Mouse (Mus musculus) G1E (cell line): Measurements from ENCODE around the gene Vps4b. TPM values are rescaled to one million over a fixed set of nuclear protein-coding genes. Genes with fewer than 3 reads are reported as not detected.
"Not testable (repeated sequence)": the region's sequence is repeated elsewhere in the genome, so short reads cannot be mapped to it uniquely, and the experiment has no call there.

Experiments used
- ATAC-seq: 2 replicates; pipeline ENCODE4 v1.8.0; 2016; ENCODE audit warnings: mild to moderate bottlenecking; ENCODE audit not compliant: insufficient number of reproducible peaks, poor library complexity, low FRiP score, severe bottlenecking; ENCODE audit errors: extremely low read depth
- DNase-seq: peaks from one replicate; pipeline ENCODE4 v3.0.0; 2012; ENCODE audit warnings: low spot score
- H3K27me3 ChIP-seq: 2 replicates; pipeline ENCODE4 v1.6.1; 2012; ENCODE audit warnings: mild to moderate bottlenecking, low read length, inconsistent platforms; ENCODE audit not compliant: insufficient read depth
- H3K36me3 ChIP-seq: replicated peaks from 2 replicates; pipeline ENCODE3; 2012; ENCODE audit warnings: mild to moderate bottlenecking, inconsistent platforms
- H3K4me1 ChIP-seq: 2 replicates; pipeline ENCODE4 v1.6.1; 2012; ENCODE audit warnings: low read depth, low read length, inconsistent platforms, mixed read lengths; ENCODE audit not compliant: insufficient read depth
- H3K4me3 ChIP-seq: 2 replicates; pipeline ENCODE4 v1.5.1; 2012; ENCODE audit warnings: low read depth, mild to moderate bottlenecking, inconsistent platforms, low read length, moderate library complexity, mixed read lengths
- H3K9me3 ChIP-seq: replicated peaks from 2 replicates; pipeline ENCODE4 v1.6.1; 2012; ENCODE audit warnings: inconsistent platforms
- CTCF ChIP-seq: IDR thresholded peaks from 2 replicates; pipeline ENCODE4 v1.5.1; 2012; ENCODE audit warnings: low read depth, low read length, inconsistent platforms, mixed read lengths
- GATA1 ChIP-seq: IDR thresholded peaks from 2 replicates; pipeline ENCODE4 v1.6.1; 2012; ENCODE audit warnings: borderline replicate concordance, low read length, inconsistent platforms, mixed read lengths
- GATA2 ChIP-seq: IDR thresholded peaks from 2 replicates; pipeline ENCODE4 v1.6.1; 2012; ENCODE audit warnings: low read depth, low read length, inconsistent platforms, borderline replicate concordance
- POLR2AphosphoS5 ChIP-seq: IDR thresholded peaks from 2 replicates; pipeline ENCODE4 v1.6.1; 2012; ENCODE audit warnings: low read depth, low read length, inconsistent platforms; ENCODE audit not compliant: insufficient replicate concordance
- TAL1 ChIP-seq: conservative IDR thresholded peaks from 2 replicates; pipeline ENCODE4 v1.6.1; 2012; ENCODE audit warnings: low read depth, low read length, inconsistent platforms, mixed read lengths
- polyA plus RNA-seq: library from polyadenylated mRNA; stranded (reverse); fragments of >175 nt; gene quantifications from 2 replicates; pipeline ENCODE4 v1.2.3, GENCODE M21; 2012
- total RNA-seq, 2 experiments: library from RNA; stranded (forward) in 1 of 2; stranded (reverse) in 1 of 2; fragments of 200-1000 nt in 1 of 2; fragments of >200 nt in 1 of 2; fragmentation: Nextera tagmentation in 1 of 2; gene quantifications; 2 replicates each; pipeline ENCODE4 v1.2.3; 2014 to 2017

Gene Vps4b
- total and polyA plus RNA-seq, 3 experiments = 51.7 to 219 (median 174) TPM

- H3K36me3 ChIP-seq = peaks cover 93% of the 10 kb centered on the region
- ATAC-seq = no peak
- no peaks in the 10 kb centered on the region for H3K9me3 ChIP-seq
- H3K4me1 ChIP-seq = no peaks in the 10 kb centered on the region
- no peaks in the 10 kb centered on the region for H3K27me3 ChIP-seq
- DNase-seq = no peak
- H3K4me3 ChIP-seq = no peak overlapping the region
- TF ChIP-seq TAL1 (no peak), POLR2AphosphoS5 (no peak), CTCF (no peak), GATA2 (no peak), GATA1 (no peak)
These were observed 56.7 kb downstream of the Vps4b start for GRCm38 (mm10) chr1:106739810-106740209.

GRCm38 (mm10) chr1:106738092-106738491 is 58.4 kb downstream of the Vps4b start:
- H3K4me1 ChIP-seq = no peaks in the 10 kb centered on the region
- ATAC-seq (peak; percentile 66), DNase-seq (peak; percentile 30)
- no peaks in the 10 kb centered on the region for H3K9me3 ChIP-seq
- H3K36me3 ChIP-seq = peaks cover 91% of the 10 kb centered on the region
- no peak overlapping the region for H3K4me3 ChIP-seq
- no peaks in the 10 kb centered on the region for H3K27me3 ChIP-seq
- peak; percentile 90 for TF ChIP-seq CTCF
- no peak for TF ChIP-seq POLR2AphosphoS5

GRCm38 (mm10) chr1:106736211-106736610 is 60.3 kb downstream of the Vps4b start:
- no peaks in the 10 kb centered on the region for H3K9me3 ChIP-seq
- TF ChIP-seq GATA1 (no peak), POLR2AphosphoS5 (no peak), GATA2 (no peak), TAL1 (no peak), CTCF (no peak)
- no peaks in the 10 kb centered on the region for H3K4me1 ChIP-seq
- ATAC-seq (no peak), DNase-seq (no peak)
- H3K4me3 ChIP-seq = no peak overlapping the region
- no peaks in the 10 kb centered on the region for H3K27me3 ChIP-seq
- peaks cover 76% of the 10 kb centered on the region for H3K36me3 ChIP-seq

GRCm38 (mm10) chr1:106735586-106735985 is 60.9 kb downstream of the Vps4b start:
- peak; percentile 30; the same call in 1 of the 2 replicates for ATAC-seq
- H3K27me3 ChIP-seq = no peaks in the 10 kb centered on the region
- no peak for TF ChIP-seq GATA1
- no peak for TF ChIP-seq GATA2
- no peak for TF ChIP-seq POLR2AphosphoS5
- peak; percentile 71 for TF ChIP-seq CTCF
- TF ChIP-seq TAL1 = no peak
- no peaks in the 10 kb centered on the region for H3K4me1 ChIP-seq
- H3K9me3 ChIP-seq = no peaks in the 10 kb centered on the region
- H3K36me3 ChIP-seq = peaks cover 70% of the 10 kb centered on the region
- H3K4me3 ChIP-seq = no peak overlapping the region
- peak; percentile 23 for DNase-seq

- Histone ChIP-seq H3K4me3 (no peak overlapping the region), H3K4me1 (no peaks in the 10 kb centered on the region), H3K9me3 (no peaks in the 10 kb centered on the region), H3K36me3 (peaks cover 37% of the 10 kb centered on the region), H3K27me3 (no peaks in the 10 kb centered on the region)
- DNase-seq (no peak), ATAC-seq (no peak)
- no peak for TF ChIP-seq POLR2AphosphoS5
- no peak for TF ChIP-seq GATA1
- TF ChIP-seq TAL1 = no peak
- no peak for TF ChIP-seq GATA2
- TF ChIP-seq CTCF = no peak
These were observed 74.5 kb downstream of the Vps4b start for GRCm38 (mm10) chr1:106722061-106722460.

- not testable (repeated sequence) for H3K4me3 ChIP-seq, H3K27me3 ChIP-seq, H3K36me3 ChIP-seq, H3K9me3 ChIP-seq, ATAC-seq, DNase-seq
- peaks cover 27% of the 10 kb centered on the region for H3K4me1 ChIP-seq
These were observed 78.8 kb downstream of the Vps4b start for GRCm38 (mm10) chr1:106717736-106718135.

- Histone ChIP-seq H3K36me3 (peaks cover 6% of the 10 kb centered on the region), H3K9me3 (peaks cover 2% of the 10 kb centered on the region), H3K27me3 (peaks cover 12% of the 10 kb centered on the region; the same call in 1 of the 2 replicates), H3K4me1 (peaks cover 32% of the 10 kb centered on the region), H3K4me3 (no peak overlapping the region)
- DNase-seq = no peak
- no peak for TF ChIP-seq POLR2AphosphoS5
- no peak for TF ChIP-seq GATA2
- TF ChIP-seq CTCF = no peak
- no peak for TF ChIP-seq TAL1
- no peak for TF ChIP-seq GATA1
- ATAC-seq = no peak
These were observed 79.4 kb downstream of the Vps4b start for GRCm38 (mm10) chr1:106717071-106717601.
